Mouse (Mus musculus) R1 (cell line): ENCODE data around the gene Agl.
"Not testable (repeated sequence)": the region's sequence is repeated elsewhere in the genome, so short reads cannot be mapped to it uniquely, and the experiment has no call there.

Source experiments
- DNase-seq: peaks from one replicate; pipeline ENCODE4 v3.0.0-alpha.2; 2018; ENCODE audit warnings: low read depth, low spot score

The Agl gene

DNA sequence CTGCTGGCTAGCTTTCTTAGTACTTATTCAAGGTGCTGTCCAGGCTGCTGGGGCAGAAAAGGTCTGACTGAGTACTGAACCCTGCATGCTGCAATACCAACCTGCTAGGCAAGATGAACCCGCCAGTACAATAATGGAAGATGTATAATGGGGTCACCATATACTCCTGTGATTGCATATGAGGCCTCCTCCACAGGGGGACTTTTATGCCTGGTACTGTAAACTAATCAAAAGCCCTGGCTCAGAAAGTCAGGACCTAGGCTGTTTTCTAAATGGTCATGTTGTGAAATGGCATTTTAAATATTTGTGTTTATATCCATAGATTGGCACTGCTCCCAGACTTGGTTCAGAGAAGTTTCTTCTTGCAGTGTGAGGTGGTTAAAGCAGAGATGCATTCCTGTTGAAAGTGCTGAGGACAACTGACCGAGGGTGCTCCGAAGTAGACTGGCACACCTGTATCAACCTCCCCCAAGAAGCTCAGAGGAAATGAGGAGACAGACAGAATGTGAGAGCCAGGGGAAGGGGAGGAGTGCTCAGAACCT lies 8.8 kb upstream of the Agl start:
- DNase-seq, result no peak

DNA sequence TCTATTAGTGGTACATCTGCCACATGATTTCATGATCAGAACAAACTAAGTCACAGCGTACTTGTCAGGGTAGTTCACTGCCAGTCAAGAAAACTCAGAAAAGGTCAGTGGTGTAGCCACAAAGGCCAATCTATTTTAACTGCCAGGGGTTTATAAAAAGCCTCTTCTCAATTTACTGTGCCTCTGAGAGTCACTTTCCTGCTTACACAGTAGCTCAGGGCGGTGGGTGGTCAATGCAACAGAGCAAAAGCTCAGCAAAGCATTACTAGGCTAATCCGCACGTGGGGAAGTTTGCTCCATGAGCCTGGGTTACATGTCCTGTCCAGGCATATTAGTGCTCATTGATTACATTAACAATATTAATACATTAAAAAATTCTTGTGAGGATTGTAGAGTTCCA lies 8.0 kb upstream of the Agl start:
- DNase-seq, result no peak

DNA sequence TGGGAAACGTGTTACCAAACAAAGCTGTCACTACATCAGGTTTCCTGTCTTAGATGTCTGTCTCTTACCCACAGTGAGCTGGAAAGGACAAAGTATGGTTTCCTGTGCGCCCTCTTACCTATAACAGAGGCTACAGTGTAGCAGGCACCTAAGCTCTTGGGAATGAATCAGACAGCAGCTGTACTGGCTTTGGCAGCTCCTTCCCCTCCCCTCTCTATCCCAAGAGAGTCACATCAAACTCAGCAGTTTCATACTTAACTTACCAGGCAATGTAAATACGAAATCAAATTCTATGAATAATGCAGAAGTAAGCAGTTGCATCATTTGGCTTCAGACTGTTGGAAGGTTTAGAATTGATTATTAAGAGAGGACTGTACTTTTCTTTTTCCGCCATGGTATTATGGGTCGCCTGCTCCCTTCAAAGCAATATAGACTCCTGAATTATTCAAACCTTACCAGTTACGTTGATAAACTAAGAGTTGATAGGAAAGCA lies 7.4 kb upstream of the Agl start:
- no peak for DNase-seq

DNA sequence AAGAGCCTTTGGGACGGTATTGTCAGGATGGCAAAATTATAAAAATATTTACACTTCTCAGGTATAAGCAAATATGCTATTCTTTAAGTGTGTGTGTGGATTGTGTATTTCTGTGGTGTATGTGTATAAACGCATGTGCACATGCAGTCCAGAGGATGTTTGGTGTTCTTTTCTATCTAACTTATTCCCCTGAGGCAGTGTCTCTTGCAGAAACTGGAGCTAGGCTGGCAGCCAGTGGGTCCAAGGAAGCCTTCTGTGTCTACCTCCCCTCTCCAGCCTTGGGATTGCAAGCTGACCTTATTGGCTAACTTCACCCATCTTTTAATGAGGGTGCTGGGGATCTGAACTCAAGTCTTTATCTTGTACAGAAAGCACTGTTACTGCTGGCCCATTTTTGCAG lies 5.0 kb upstream of the Agl start:
- DNase-seq, result no peak

DNA sequence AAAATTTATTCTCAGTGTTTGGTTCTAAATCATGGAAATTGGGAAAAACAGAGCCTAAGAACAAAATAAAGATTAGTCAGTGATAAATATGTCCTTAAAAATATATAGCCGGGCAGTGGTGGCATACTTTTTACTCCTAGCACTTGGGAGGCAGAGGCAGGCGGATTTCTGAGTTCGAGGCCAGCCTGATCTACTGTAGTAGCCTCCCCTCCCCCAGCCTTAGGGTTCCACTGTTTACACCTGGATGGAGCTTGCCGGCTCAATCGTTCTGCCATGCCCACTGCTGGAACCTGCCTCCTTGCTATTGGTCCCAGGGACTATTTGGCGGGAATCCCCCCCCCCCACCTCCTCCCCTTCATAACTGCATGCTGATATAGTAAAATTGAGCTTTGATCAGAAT lies 2.4 kb upstream of the Agl start:
- not testable (repeated sequence) for DNase-seq

DNA sequence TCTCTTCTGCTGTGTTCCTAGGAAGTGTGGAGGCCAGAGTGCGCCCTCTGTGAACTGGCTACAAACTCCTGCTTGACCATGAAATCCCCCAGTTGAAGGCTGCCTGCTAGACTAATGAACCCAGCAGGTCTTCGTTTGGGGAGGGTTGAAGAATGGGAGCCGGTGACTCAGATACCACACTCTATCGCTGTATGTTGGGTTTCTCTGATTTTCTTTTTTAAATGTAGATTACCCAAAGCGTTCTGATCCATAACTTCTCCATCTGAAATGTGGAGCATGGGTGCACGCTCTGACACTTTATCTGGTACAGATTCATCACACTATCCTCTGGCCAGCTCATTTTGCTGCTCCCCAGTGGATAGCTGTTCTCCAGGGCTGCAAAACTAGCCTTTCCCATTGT lies 1.3 kb upstream of the Agl start:
- DNase-seq, result no peak

DNA sequence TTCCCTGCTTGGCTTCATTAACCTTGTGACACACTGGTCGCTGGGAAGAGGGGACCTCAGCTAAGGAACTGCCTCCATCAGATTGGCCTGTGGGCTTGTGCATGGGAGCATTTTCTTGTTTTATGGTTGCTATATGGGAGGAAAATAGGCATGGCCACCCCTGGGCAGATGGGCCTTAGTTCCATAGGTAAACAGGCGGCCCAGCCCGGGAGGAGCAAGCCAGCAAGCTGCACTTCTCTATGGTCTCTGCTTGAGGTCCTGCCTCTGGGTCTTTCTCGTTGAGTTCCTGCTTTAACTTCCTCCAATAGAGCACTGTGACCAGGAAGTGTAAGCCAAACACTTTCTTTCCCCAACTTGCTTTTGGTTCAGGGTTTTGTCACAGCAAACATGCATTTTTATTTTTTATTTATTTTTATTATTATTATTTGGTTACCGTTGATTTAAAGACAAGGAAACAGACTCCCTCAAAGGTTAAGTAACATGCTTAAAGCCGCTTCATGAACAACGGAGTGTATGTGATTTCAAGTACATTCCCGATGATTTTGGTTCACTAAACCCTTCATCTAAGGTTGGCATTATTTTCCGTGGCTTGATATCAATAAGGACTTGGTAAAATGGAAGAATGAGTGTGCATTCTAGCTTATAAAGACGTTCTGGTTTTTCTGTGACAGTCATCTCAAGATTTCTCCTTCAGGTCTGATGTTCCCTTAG lies 696 bp upstream of the Agl start:
- no peak for DNase-seq

DNA sequence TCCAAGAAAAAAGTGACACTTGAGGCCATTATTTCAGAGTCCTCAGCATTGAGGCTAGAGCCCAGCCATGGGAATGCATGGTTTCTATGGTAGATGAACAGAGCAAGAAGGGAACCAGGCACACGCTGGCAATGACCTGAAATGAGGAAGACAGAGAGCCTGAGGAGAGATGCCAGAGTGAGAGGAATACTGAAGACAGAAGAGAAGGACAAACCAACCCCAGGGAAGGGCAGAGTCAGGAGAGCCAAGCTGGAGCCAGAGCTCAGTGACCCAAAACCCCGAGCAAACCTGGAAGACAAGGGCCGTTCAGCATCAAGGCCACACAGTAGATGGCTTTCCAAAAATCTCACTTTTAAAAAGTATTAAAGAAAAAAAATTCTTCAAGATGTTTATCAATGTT lies 2.1 kb downstream of the Agl start:
- DNase-seq, result no peak

DNA sequence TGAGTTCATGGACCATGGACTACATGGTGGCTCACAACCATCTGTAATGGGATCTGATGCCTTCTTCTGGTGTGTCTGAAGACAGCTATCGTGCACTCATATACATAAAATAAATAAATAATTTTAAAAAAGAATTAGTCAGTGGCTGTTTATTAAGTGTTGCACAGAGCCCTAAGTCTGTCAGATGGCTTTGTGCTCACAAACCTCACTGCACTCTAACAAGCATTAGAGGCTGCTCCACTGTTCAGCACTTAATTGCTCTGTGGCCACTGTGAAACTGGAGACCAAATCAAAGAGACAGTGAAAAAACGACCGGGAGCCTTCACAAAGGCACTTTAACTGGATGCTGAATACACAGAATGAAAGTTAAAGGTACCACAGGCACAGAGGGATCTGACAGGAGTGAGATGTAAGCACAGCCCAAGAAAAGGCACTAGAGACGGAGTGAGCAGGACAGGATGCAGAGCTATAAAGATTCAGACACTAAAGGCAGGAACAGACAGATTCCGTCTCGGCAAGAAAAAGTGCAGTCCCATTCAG lies 3.1 kb downstream of the Agl start:
- no peak for DNase-seq

DNA sequence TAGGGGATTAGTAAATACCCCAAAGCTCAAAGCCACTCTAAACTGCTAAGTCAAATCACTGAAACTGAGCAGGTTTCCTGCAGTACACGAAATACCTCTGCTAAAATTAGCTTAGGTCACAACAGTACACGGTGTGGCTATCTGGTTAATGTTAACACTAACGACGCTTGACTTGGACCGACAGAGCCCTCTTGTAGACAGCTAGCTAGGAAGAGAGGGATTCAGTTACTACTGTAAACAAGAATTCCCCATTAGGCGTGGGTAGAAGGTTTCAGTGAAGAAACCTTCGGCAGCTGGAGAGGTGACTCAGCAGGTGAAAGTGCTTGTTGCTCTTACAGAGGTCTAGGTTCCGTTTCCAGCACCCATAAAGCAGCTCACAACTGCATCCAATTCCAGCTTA lies 6.2 kb downstream of the Agl start:
- no peak for DNase-seq

DNA sequence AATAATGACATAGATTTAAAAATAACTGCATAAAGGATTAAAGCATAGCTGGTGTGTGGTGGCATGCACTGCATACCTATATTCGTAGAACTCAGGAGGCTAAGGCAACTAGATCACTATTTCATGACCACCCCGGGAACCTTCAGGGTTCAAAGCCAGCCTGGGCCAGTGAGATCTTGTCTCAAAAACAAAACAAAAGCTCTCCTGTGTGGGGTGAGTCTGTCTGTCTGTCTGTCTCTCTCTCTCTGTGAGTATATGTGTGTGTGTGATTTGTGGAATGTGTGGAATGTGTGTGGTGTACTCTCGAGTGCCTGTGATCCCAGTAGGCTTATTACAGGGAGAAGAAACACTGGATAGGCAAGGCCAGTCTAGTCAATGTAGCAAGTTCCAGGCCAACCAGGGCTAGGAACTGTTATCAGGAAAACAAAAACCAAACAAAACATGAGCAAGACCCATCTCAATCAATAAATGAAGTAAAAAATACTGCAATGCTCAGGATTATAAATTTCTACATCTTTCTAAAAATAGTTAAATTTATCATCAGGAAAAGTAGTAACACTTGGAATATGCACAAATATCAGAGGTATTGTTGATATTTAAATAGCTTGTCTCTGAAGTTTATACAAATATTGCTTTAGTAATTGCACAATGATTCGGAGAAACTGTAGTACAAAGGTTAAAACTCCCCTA lies 9.0 kb downstream of the Agl start:
- DNase-seq, result peak; percentile 44

DNA sequence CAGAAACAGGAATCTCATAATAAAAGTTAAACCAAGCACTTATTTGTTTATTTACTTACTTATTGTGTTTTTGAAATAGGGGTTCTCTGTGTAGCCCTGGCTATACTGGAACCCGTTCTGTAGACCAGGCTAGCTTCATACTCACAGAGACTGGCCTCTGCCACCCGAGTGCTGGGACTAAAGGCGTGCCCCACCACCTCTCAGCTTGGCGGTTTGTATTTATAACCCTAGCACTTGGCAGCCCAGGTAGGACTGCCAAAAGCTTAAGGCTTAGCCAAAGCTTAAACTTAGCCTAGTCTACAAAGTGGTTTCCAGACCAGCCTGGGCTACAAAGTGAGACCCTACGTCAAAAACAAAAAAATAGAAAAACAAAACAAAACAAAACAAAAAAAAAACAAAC lies 19.1 kb downstream of the Agl start:
- no peak for DNase-seq

DNA sequence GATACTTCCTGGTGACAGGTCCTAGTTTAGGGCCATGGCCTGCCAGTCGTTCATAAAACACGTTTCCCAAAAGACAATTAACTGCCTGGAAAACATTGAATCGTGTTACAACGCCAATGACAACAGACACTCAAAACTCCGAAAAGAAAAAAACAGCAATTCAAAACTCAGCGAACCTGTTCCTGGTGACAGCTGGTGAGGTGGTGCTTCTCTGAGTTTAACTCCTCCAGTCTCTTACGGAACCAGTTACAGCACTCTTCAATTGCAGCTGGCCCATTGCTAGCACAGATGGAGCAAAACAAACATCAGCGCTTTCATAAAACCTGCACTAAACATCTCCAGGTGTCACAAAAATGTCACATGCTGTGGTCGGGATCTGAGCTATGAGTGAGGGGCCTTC lies 21.4 kb downstream of the Agl start:
- no peak for DNase-seq

DNA sequence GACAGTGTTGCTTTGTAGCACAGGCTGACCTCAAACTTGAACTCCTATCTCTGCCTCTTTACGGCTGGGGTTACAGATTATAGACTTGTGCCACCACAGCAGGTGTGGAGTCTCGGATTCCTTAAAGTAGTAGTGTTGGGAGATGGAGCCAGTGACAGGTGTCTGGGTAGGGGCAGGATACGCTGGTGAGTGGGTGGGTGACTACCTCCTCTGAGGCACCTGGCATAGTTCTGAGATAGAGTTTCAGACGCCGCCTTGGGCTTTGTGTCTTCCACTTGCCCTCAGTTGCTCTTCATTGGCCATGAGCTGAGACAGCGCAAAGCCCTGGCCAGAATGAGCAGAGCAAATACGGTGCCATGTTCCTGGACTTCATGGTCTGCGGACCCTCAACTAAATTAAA lies 22.1 kb downstream of the Agl start:
- DNase-seq, result no peak

DNA sequence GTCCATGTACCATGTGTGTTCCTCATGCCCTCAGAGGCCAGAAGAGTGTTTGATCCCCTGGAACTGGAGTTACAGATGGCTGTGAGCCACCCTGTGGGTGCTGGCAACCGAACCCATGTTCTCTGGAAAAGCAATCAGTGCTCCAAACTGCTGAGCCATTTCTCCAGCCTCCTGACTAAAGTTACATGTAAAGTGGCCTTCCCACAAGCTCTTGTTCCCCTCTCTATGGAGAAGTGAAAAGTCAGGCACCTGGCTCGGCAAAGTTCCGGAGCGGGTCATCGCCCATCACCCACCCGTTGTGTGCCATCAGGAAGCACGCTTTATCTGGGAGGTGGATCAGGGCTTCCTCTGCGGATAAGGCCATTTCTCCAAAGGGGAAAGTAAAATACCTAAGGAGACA lies 23.2 kb downstream of the Agl start:
- DNase-seq, result no peak

DNA sequence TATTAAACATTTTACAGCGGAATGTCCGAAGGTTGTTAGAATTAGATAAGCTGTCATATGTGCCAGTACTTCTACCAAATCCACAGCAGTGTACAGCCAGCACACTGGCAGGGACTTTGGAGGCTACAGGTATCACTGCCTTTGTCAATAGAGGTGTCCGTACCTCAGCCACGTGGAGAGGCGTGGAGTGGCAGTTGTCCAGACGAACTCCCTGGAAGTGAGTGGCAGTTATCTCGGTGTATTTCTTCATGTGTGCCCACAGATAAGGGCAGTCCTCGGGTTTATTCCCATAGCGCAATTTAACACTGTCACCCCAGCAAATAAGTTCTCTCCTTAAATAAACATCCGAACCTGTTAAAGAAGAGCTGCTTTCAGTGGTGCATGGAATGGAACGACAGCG lies 23.7 kb downstream of the Agl start:
- DNase-seq, result no peak

DNA sequence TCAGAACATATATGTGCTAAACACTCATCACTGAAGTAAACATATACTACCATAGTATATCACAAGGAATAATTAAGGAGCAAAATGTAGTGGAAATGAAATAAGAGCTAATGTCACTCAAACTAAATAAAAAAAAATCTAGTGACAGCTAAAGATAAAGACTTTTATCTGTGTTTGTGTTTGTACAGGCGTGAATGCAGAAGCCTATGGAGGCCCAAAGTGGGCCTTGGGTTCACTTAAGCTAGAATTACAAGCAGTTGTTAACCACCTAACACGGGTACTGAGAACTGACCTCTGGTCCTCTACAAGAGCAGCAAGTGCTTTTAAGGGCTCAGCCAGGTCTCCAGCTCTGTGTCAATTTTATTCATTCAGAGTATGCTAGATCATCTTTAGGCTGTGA lies 31.0 kb downstream of the Agl start:
- no peak for DNase-seq

DNA sequence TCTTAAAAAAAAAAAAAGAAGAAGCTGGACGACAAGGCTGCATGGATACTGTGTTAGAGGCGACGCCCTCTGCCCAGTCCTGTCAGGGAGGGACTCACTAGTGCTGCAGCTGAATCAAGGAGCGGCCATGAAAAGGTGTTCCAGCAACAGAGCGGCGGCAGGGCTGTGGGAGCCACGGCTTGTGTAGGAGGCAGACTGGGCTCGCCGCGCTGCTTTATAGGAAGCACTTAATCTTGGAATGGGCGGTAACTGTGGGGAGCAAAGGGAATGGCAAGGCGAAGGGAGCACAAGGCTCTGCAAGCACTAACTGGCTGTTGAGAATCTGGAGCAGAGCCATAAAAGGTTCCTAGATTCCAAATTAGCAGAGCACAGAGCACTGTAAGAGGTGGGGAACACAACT lies 34.1 kb downstream of the Agl start:
- DNase-seq, result peak; percentile 73

DNA sequence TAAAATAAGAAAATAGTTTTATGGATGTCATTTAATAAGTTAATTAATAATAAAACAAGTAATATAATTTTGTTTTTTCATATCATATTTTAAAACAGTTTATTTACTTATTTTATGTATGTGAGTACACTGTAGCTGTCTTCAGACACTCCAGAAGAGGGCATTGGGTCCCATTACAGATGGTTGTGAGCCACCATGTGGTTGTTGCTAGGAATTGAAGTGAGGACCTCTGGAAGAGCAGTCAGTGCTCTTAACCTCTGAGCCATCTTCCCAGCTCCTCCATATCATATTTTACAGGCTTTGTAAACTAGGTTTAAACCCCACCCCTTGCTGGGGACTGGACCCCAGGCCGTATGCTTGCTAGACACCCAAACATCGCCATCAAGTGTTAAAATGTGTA lies 36.4 kb downstream of the Agl start:
- peak; percentile 32 for DNase-seq

DNA sequence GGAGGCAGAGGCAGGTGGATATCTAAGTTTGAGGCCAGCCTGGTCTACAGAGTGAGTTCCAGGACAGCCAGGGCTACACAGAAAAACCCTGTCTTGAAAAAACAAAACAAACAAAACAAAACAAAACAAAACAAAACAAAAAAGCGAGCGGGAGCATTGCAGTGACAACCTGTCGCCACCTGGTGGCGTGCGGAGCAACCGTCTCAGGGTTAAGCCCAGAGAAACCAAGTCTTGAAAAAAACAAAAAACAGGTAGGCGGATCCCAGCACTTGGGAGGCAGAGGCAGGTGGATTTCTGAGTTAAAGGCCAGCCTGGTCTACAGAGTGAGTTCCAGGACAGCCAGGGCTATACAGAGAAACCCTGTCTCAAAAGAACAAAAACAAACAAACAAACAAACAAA lies 41.0 kb downstream of the Agl start:
- DNase-seq, result peak; percentile 78

DNA sequence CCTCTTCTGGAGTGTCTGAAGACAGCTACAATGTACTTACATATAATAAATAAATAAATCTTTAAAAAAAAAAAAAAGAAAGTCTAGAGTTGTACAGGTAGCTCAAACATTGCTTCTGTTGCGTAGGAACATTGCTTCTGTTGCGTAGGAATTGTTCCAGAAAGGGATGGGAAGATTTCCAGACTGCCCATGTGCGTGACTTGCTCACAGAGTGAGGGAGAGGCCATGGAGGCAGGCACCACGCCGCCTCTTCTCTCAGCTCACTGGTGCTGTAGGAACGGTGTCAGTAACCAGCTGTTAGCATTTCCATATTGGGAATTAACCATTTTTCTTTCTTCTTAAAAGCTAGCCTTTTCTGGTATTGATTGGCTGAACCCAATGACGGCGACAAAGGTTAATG lies 55.1 kb downstream of the Agl start:
- DNase-seq, result no peak

DNA sequence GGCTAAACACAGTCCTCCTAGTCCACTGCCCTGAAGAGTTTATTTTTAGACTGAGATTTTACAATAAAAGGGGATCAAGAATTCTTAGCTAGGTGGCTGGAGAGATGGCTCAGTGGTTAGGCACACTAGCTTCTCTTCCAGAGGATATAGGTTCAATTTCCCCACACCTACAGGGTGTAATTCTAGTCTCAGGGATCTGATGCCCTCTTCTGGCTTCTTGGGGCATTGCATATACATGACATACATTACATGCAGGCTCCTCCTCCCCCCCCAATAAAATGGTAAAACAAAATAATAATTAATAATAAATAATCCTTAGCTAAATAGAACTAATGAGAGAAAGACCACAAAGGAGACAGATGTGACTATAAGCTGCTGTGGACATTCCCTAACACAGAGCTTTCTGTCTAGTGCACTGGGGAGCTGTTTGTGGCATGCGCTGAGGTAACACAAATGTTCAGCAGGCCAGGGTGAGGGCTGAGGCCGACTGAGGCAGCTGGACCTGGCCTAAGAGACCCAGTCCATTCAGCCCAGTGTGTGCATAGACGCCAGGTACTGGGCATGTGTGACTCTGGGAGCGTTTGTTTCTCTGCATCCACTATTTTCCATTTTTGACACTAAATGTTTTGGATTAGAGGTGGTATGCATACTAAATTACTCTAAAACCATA lies 56.6 kb downstream of the Agl start:
- peak; percentile 70 for DNase-seq
